Mouse (Mus musculus): ENCODE measurements around the gene Creb3l4.

- TF ChIP-seq CTCF (IDR thresholded peaks at IDR 0.05; ENCODE audit: low read depth, low read length) (no peak), POLR2A (IDR thresholded peaks at IDR 0.05; ENCODE audit: borderline replicate concordance, low read depth, low read length) (no peak)
These were observed 10.5 kb upstream of the Creb3l4 start, which contains the start of gene Crtc2 for GRCm38 (mm10) chr3:90253653-90254418.
